Mouse (Mus musculus): ENCODE results near the gene Gramd4. TPM values are rescaled to one million over a fixed set of nuclear protein-coding genes. Genes with fewer than 3 reads are reported as not detected.
"Not testable (repeated sequence)": the region's sequence is repeated elsewhere in the genome, so short reads cannot be mapped to it uniquely, and the experiment has no call there.

Gramd4 gene
- polyA plus RNA-seq, 1 experiment from 2014 or later, result 32.5 TPM

GRCm38 (mm10) chr15:86053890-86054536, 3.5 kb upstream of the Gramd4 start:
- H3K36me3 ChIP-seq, result no peaks in the 10 kb centered on the region
- 37% methylated on average over 2 of the region's 2 CpGs for WGBS
- H3K4me2 ChIP-seq (replicated peaks), result no peak overlapping the region
- H3K9me3 ChIP-seq (replicated peaks), result no peaks in the 10 kb centered on the region
- no peak overlapping the region for H3K9ac ChIP-seq
- no peak overlapping the region for H3K4me3 ChIP-seq
- no peaks in the 10 kb centered on the region for H3K27me3 ChIP-seq
- ATAC-seq (ENCODE audit: low FRiP score), result no peak; the same call in 1 of the 2 replicates
- H3K27ac ChIP-seq, result no peak overlapping the region
- peaks cover 11% of the 10 kb centered on the region for H3K4me1 ChIP-seq

- H3K27me3 ChIP-seq; ATAC-seq (ENCODE audit: low FRiP score); H3K4me3 ChIP-seq; H3K4me2 ChIP-seq (replicated peaks); H3K9me3 ChIP-seq (replicated peaks); H3K9ac ChIP-seq; H3K36me3 ChIP-seq; H3K27ac ChIP-seq: not testable (repeated sequence)
- H3K4me1 ChIP-seq, result peaks cover 18% of the 10 kb centered on the region
- 79% methylated on average over 3 of the region's 3 CpGs for WGBS
Observed at GRCm38 (mm10) chr15:86054861-86055260, 2.6 kb upstream of the Gramd4 start.

DNA sequence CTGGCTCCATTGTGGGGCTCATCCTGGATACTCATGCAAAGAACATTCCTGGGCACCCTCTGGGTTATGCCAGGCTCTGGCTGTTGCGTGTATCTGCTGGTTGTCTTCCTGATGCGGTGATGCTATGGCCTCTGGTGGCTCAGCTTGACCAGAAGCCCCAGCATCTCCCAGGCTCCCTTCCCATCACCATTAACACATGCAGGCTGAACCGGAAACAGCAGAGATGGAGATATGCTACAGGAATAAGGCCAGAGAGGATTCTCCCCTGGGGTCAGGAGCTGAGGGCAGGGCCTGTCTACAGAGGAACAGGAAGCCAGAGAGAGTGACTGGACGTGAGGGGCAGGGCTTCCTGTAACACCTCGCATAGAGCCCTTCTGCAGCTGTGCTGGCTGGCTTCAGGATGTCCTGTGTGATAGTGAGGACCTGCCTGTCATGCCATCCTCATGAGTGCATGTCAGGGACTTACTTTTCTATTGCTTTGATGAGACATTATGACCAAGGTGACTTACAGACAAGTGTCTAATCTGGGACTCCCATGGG, 1.2 kb upstream of the Gramd4 start:
- Histone ChIP-seq H3K36me3 (no peaks in the 10 kb centered on the region), H3K4me1 (peaks cover 32% of the 10 kb centered on the region), H3K9ac (no peak overlapping the region), H3K4me2 (replicated peaks) (no peak overlapping the region), H3K27ac (no peak overlapping the region), H3K4me3 (no peak overlapping the region), H3K27me3 (no peaks in the 10 kb centered on the region), H3K9me3 (replicated peaks) (no peaks in the 10 kb centered on the region)
- 78% methylated on average over 5 of the region's 5 CpGs for WGBS
- no peak for ATAC-seq (ENCODE audit: low FRiP score)

DNA sequence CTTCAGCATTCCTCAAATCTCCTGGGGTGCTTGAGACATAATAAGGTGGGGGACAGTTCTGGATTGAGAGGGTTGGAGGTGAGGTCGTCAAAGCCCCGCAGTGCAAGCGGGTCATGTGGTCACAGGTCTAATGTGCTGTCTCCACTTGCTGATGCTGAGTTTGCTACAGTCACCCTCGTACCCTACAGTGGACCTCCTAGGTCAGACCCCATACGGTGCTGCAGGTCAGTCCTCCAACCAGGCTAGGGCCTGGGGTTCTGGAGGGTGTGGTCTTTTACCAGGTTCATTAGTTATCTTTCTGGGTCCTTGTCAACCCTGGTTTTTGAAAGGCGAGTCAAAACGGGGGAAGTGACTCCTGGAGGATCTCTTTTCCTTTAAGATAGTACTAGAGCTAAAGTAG, 413 bp downstream of the Gramd4 start:
- H3K4me2 ChIP-seq (replicated peaks), result peak overlapping the region; percentile 66
- 9% methylated on average over 7 of the region's 7 CpGs for WGBS
- peak overlapping the region; percentile 89 for H3K27ac ChIP-seq
- H3K9ac ChIP-seq, result peak overlapping the region; percentile 88
- H3K9me3 ChIP-seq (replicated peaks), result no peaks in the 10 kb centered on the region
- H3K36me3 ChIP-seq, result no peaks in the 10 kb centered on the region
- peak; percentile 40; the same call in 1 of the 2 replicates for ATAC-seq (ENCODE audit: low FRiP score)
- no peaks in the 10 kb centered on the region for H3K27me3 ChIP-seq
- H3K4me3 ChIP-seq, result peak overlapping the region; percentile 86
- H3K4me1 ChIP-seq, result peaks cover 43% of the 10 kb centered on the region

- Histone ChIP-seq H3K4me2 (replicated peaks) (peak overlapping the region; percentile 66), H3K27me3 (no peaks in the 10 kb centered on the region), H3K36me3 (no peaks in the 10 kb centered on the region), H3K9ac (peak overlapping the region; percentile 88), H3K4me1 (peaks cover 45% of the 10 kb centered on the region), H3K27ac (peak overlapping the region; percentile 89), H3K9me3 (replicated peaks) (no peaks in the 10 kb centered on the region), H3K4me3 (peak overlapping the region; percentile 86)
- peak; percentile 75 for ATAC-seq (ENCODE audit: low FRiP score)
- WGBS, result under 1% methylated on average over 49 of the region's 70 CpGs
Observed at GRCm38 (mm10) chr15:86058394-86058915, 960 bp downstream of the Gramd4 start.

DNA sequence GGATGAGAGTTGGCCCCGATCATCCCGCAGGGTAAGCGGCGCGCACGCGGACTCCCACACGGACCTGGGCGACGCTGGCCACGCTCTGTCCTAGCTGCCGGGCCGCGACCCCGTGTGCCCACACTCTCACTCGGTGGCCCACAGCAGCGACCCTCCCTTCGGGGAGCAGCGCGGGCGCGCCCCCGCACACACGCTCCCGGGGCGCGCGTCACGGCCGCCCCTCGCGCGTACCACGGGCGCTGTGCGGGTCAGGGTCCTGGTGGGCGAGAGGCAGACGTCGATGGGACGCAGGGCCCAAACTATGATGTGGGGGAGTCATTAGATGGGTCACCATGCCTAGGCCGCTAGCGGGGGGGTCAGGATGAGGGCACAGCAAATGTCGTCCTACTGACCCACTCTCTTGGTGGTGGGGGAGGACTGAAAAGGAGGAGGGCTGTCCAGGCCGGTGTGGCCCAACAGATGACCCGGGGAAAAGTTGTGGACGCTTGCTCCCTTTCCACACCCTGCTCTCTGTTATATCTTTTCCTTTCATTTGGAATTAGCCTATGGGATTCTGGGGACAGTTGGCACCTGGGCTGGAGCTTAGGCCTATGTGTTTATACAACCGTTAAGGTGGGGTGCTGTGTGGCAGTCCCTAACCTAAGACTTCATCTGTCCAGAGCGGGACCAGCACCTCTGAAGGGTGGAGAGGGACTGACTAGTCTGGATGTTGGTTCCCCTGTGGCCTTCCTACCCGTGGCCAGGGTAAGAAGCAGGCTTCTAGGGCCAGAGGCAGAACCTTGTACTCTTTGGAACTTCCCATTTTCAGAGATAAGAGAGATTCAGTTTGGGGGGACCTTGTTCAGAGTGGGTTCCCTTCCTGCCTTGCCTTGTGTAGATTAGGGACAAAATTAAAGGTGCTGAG, 1.7 kb downstream of the Gramd4 start:
- Histone ChIP-seq H3K4me1 (peaks cover 45% of the 10 kb centered on the region), H3K27me3 (no peaks in the 10 kb centered on the region), H3K4me2 (replicated peaks) (peak overlapping the region; percentile 66), H3K9me3 (replicated peaks) (no peaks in the 10 kb centered on the region), H3K27ac (peak overlapping the region; percentile 89), H3K36me3 (no peaks in the 10 kb centered on the region), H3K4me3 (peak overlapping the region; percentile 86), H3K9ac (peak overlapping the region; percentile 88)
- 2% methylated on average over 40 of the region's 49 CpGs for WGBS
- ATAC-seq (ENCODE audit: low FRiP score), result peak; percentile 71

GRCm38 (mm10) chr15:86059835-86060380, 2.4 kb downstream of the Gramd4 start:
- H3K9me3 ChIP-seq (replicated peaks), result no peaks in the 10 kb centered on the region
- peak overlapping the region; percentile 66 for H3K4me2 ChIP-seq (replicated peaks)
- H3K27me3 ChIP-seq, result no peaks in the 10 kb centered on the region
- no peak for ATAC-seq (ENCODE audit: low FRiP score)
- peak overlapping the region; percentile 88 for H3K9ac ChIP-seq
- no peaks in the 10 kb centered on the region for H3K36me3 ChIP-seq
- no peak overlapping the region for H3K27ac ChIP-seq
- 76% methylated on average over 7 of the region's 7 CpGs for WGBS
- peak overlapping the region; percentile 86 for H3K4me3 ChIP-seq
- H3K4me1 ChIP-seq, result peaks cover 45% of the 10 kb centered on the region

- 84% methylated on average over 12 of the region's 12 CpGs for WGBS
- Histone ChIP-seq H3K4me1 (peaks cover 45% of the 10 kb centered on the region), H3K4me3 (no peak overlapping the region), H3K9me3 (replicated peaks) (no peaks in the 10 kb centered on the region), H3K27me3 (no peaks in the 10 kb centered on the region), H3K36me3 (no peaks in the 10 kb centered on the region), H3K9ac (0 out of 2 replicates have a peak overlapping the region, but pooled peaks have one; percentile 13), H3K4me2 (replicated peaks) (peak overlapping the region; percentile 66), H3K27ac (no peak overlapping the region)
- no peak for ATAC-seq (ENCODE audit: low FRiP score)
Observed at GRCm38 (mm10) chr15:86060581-86060980, 3.1 kb downstream of the Gramd4 start.

DNA sequence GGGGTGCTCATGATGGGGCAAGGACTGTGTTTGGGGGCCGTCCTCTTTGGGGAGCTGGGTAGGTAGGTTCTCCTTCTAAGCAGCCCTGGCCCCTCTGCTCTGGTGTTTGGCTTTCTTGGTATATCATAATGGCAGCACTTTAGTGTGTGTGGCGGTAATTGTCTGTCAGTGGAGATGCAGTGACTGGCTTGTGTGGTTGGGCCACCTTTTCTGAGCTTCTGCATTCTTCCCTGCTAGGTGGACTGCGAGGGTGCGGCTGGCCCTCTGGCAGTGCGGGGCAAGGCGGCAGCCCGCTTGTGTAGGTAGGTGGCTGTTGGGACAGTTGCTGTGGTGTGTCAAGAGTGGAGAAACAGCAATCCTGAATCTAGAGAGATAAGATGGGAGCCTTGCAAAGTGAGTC, 3.7 kb downstream of the Gramd4 start:
- H3K4me1 ChIP-seq, result peaks cover 45% of the 10 kb centered on the region
- no peak overlapping the region for H3K4me3 ChIP-seq
- no peak for ATAC-seq (ENCODE audit: low FRiP score)
- no peaks in the 10 kb centered on the region for H3K9me3 ChIP-seq (replicated peaks)
- H3K27me3 ChIP-seq, result no peaks in the 10 kb centered on the region
- 0 out of 2 replicates have a peak overlapping the region, but pooled peaks have one; percentile 1 for H3K9ac ChIP-seq
- 93% methylated on average over 7 of the region's 7 CpGs for WGBS
- 0 out of 2 replicates have a peak, but pooled peaks cover 4% of the 10 kb centered on the region for H3K36me3 ChIP-seq
- H3K27ac ChIP-seq, result no peak overlapping the region
- H3K4me2 ChIP-seq (replicated peaks), result peak overlapping the region; percentile 66

- ATAC-seq (ENCODE audit: low FRiP score), result no peak
- no peaks in the 10 kb centered on the region for H3K27me3 ChIP-seq
- 70% methylated on average over 6 of the region's 6 CpGs for WGBS
- no peak overlapping the region for H3K4me3 ChIP-seq
- H3K4me2 ChIP-seq (replicated peaks), result peak overlapping the region; percentile 66
- H3K36me3 ChIP-seq, result 0 out of 2 replicates have a peak, but pooled peaks cover 4% of the 10 kb centered on the region
- 0 out of 2 replicates have a peak overlapping the region, but pooled peaks have one; percentile 8 for H3K9ac ChIP-seq
- H3K9me3 ChIP-seq (replicated peaks), result no peaks in the 10 kb centered on the region
- peaks cover 47% of the 10 kb centered on the region for H3K4me1 ChIP-seq
- no peak overlapping the region for H3K27ac ChIP-seq
Observed at GRCm38 (mm10) chr15:86061848-86062481, 4.5 kb downstream of the Gramd4 start.

GRCm38 (mm10) chr15:86064191-86064849, 6.8 kb downstream of the Gramd4 start:
- 0 out of 2 replicates have a peak, but pooled peaks cover 4% of the 10 kb centered on the region for H3K36me3 ChIP-seq
- no peak overlapping the region for H3K27ac ChIP-seq
- no peak overlapping the region for H3K9ac ChIP-seq
- peaks cover 55% of the 10 kb centered on the region for H3K4me1 ChIP-seq
- no peak overlapping the region for H3K4me2 ChIP-seq (replicated peaks)
- ATAC-seq (ENCODE audit: low FRiP score), result no peak
- 84% methylated on average over 8 of the region's 8 CpGs for WGBS
- no peak overlapping the region for H3K4me3 ChIP-seq
- H3K27me3 ChIP-seq, result no peaks in the 10 kb centered on the region
- no peaks in the 10 kb centered on the region for H3K9me3 ChIP-seq (replicated peaks)

Measured in hindbrain, embryonic 12.5 days (tissue).